Mouse (Mus musculus): ENCODE results near the gene Mapk14.

Mapk14 gene

DNA sequence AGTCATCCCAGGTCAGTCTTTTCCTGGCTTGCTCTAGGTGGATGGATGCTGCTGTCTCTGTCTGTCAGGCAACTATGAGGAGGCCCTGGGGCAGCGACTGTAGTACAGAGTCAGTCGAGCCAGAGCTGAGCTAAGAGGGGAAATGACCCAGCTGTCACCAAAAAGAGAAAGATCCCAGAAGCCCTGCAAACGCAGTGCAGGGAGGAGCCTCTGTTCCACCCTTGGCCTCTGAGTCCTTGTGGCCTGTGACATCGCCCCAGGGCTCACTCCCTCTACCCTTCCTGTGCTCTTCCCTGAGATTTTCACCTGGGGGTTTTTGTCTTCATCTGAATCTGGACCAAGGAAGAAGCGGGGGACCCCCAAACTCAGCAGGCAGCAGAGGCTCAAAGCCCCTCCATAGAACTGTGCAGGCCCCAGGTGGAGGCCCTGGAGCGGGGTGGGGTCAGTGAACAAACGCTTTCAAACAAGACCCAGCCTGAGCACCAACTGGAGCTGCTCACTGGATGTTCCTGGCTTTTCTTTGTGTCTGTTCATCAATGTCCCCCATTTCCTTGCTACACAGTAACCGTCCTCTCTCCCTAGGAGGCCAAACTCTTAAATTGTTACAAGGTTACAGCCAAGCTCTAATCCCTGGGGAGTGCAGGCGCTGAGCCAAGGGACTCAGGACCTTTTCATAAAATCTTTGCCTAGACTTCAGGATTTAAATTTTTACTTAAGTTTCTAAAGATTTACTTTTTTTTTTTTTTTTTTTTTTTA, 90.3 kb downstream of the Mapk14 start:
- no peak for DNase-seq (ENCODE audit: low read depth, low spot score)

GRCm38 (mm10) chr17:28785036-28785435, 93.9 kb downstream of the Mapk14 start:
- no peak for DNase-seq (ENCODE audit: low read depth, low spot score)

GRCm38 (mm10) chr17:28787507-28787906, 96.4 kb downstream of the Mapk14 start:
- DNase-seq (ENCODE audit: low read depth, low spot score): no peak

DNA sequence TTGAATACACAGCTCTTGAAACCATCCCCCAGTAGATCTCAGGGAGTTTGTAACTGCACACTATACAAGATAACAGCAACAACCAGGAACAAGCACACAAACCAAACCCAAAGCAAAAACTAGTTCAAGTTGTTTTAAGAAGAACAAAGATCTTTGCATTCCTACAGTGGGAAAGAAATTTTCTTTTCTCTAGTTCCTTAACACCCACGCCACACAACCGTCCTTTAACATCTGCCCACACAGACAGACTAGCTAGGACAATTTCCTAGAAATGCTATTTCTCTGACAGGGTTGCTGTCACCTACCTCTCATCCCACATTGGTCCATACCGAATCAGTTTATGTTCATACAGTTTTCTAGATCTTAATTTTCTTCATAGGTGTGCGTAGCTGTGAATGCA, 105.9 kb downstream of the Mapk14 start:
- no peak for DNase-seq (ENCODE audit: low read depth, low spot score)

Measured in CD4-positive, CD25-positive, alpha-beta regulatory T cell, adult 2 months (primary cell).